Mouse (Mus musculus): ENCODE results near the gene Gm9857.

Gm9857 gene

GRCm38 (mm10) chr3:108940001-108940633 lies at the start of gene Gm9857:
Gene Gm9857 (minus strand): TSS chr3:108940445.
- DNase-seq (ENCODE audit: low spot score in 2 of 2): peak in 1 of 2 experiments; percentile 24

DNA sequence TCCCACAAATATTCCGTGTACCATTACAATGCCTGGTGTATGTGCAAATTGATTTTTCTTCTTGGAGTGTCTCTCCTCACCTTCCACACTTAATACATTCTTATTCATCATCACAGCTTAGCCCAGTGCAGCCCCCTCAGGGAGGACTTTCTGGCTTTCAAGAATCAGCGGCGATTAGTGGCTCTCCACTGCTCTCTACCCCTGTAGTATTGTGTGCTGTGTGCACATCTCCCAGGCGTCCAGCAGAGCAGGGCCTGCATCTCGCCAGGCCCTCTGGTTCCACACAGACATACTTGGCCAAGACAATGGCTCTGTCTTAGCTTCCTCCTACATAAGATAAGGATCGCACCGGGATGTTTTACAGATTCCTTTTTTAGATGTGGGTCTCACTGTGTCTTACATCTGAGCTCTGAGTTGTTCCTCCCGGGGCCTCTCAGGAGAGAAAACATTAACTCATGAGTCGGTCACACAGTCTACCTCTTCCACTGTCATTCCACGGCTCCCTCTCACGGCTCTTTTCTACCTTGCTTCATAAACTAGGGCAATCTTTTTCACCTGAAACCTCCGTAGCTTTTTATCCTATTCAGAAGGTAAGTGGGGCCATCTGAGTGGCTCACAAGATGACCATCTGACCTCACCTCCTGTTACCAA lies 46.9 kb upstream of the Gm9857 start:
- no peak for DNase-seq (ENCODE audit: low spot score in 2 of 2)

DNA sequence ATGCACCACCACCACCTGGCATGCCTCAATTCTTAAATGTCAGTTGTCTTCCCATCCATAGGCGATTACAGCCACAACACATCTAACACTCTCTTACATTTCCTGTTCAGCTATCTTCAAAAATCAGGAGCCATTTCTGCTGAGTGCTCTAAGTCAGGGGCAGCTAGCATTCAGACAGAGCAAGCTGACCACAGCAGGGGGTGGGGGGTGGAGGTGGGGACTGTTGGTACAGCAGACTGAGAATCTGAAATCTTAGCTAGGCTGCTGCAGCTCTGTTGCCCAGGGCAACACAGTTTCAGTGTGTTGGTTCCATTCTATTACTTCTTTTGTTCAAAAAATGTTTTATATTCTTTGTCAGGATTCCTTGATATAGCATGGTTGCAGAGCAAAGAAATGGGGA lies 46.3 kb upstream of the Gm9857 start:
- peak in 1 of 2 experiments; percentile 18 for DNase-seq (ENCODE audit: low spot score in 2 of 2)

DNA sequence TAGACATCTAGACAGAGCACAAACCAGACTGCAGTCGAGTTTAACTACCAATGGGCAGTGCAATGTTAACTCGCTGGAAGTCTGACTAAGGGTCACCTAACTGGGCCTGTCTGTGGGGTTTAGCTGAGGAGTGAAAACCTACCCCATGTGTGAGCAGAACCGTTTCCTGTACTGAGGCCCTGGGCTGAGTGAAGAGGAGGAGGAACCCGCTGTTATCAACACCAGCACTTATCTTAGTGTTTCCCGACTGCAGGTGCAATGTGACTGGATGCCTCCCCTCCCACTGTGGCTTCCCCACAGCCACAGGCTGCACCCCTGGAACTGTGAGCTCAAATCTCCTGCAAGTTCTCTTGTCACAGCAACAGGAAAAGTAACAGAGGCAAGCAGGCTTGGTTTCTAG lies 43.7 kb upstream of the Gm9857 start:
- no peak for DNase-seq (ENCODE audit: low spot score in 2 of 2)

GRCm38 (mm10) chr3:108981946-108982345 lies 41.7 kb upstream of the Gm9857 start:
- no peak for DNase-seq (ENCODE audit: low spot score in 2 of 2)

GRCm38 (mm10) chr3:108977340-108978030 lies 37.2 kb upstream of the Gm9857 start:
- no peak for DNase-seq (ENCODE audit: low spot score in 2 of 2)

DNA sequence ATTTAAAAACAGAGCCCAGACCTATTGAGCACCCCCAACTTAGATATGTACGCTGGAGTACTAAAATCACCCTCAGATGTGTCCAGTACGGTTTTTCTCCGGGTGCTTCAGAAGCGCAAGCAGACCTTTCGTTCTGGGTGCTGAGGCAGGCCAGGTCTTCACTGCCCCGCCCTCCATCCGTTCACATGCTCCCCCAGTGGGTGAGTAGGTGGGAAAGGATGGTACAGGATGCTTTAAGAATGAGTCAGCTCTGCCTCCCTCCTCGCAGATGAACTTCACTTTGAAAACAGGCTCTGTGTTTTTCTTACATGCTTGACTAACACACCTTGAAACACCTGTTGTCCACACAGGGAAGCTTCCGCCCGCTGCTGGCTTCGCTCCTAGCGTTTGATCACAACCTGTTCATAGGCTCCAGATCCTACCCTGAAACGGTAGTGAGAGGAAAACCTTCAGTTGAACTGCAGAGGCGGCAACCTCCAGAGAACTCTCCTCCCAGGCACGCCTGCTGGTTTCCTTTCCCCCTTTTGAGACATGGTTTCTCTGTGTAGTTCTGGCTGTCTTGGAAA lies 34.8 kb upstream of the Gm9857 start:
- DNase-seq (ENCODE audit: low spot score in 2 of 2): no peak

- no peak for DNase-seq (ENCODE audit: low spot score in 2 of 2)
These were observed 33.9 kb upstream of the Gm9857 start for GRCm38 (mm10) chr3:108973980-108974660.

DNA sequence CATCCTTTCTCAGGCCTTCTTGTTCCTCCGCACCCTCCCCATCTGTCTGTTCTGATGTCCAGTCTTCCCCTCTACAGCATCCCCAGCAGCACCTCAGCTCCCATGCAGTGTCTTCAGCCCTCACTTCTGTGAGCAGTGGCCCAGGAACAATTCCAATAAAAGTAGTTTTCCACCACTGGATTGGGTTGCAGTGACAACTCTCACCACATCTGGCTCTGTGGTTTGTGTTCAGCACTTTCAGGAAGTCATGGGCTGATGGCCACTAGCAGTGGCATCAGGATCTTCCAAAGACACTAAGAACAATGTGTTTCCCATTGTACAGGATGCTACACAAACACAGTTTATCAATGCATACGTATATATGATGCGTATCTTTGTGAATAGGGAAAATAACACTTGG lies 25.8 kb upstream of the Gm9857 start:
- no peak for DNase-seq (ENCODE audit: low spot score in 2 of 2)

- no peak for DNase-seq (ENCODE audit: low spot score in 2 of 2)
These were observed 24.3 kb upstream of the Gm9857 start for GRCm38 (mm10) chr3:108964361-108965044.

- DNase-seq (ENCODE audit: low spot score in 2 of 2): no peak
These were observed 23.5 kb upstream of the Gm9857 start for GRCm38 (mm10) chr3:108963776-108964175.

- no peak for DNase-seq (ENCODE audit: low spot score in 2 of 2)
These were observed 23.0 kb upstream of the Gm9857 start for GRCm38 (mm10) chr3:108963278-108963677.

- no peak for DNase-seq (ENCODE audit: low spot score in 2 of 2)
These were observed 21.4 kb upstream of the Gm9857 start for GRCm38 (mm10) chr3:108961655-108962054.

DNA sequence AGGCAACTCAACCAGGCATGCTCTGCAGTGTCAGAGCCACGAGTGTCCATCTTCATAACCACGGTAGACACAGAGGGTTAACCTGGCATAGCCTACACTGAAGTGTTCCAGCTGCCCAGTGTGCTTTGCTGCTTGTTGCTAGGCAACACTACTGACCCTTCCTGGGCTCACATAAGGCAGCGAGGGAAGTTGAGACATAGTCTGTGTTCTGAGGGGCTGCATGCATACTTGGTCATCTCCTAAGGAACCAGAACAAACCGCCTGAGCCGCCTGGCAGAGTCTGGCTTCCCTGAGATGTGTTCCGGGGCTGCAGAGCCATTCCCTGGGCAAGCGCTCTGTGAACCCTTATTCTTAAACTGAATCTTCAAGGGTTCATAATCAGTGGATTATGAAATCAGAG lies 21.0 kb upstream of the Gm9857 start:
- peak in 1 of 2 experiments; percentile 44 for DNase-seq (ENCODE audit: low spot score in 2 of 2)

DNA sequence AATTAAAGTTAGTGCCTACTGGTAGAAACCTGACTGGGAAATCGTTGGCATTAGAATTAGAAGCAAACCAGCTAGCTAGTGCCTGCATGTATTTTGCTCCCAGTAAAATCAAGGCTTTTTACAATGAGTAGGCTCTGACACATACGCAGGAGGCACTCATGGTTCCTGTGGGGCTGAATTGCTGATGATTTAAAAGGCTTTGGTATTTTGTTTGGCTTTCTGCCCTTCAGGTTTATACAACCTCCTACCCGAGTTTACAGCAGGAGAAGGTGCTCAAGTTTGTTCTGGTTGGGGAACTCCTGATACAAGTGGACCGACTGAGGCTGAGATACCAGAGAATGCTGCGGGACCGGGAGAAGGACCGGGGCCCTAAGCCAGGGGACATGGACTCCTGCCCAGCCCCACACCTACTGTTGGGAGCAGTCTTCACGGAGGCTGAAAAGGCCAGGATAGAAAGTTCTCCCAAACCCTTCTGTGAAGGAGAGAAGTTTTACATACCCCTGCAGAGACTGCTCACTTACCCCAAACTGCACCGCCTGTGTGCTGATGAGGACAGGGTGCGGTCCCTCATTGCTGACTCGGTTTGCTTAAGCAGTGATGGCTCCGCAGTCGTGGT lies 19.5 kb upstream of the Gm9857 start:
- no peak for DNase-seq (ENCODE audit: low spot score in 2 of 2)

DNA sequence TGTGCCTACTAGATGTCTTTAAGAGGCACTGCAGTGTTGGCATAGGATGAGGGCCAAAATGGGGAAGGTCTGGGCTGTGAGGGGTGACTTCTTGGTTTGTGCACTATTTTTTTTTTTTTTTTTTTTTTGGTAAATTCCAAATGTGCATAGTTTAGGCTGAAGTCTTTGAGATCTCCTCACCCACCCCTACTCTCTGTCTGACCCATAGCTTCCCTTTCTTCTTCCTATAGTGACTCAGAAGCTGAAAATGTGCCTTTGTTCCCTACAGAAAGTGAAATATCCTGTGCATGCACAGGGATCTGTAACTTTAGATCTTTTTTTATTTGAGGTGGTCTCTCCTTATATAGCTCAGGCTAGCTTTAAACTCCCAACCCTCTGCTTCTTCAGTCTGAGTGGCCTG lies 17.7 kb upstream of the Gm9857 start:
- DNase-seq (ENCODE audit: low spot score in 2 of 2): no peak

- DNase-seq (ENCODE audit: low spot score in 2 of 2): no peak
These were observed 751 bp upstream of the Gm9857 start for GRCm38 (mm10) chr3:108940996-108941395.

DNA sequence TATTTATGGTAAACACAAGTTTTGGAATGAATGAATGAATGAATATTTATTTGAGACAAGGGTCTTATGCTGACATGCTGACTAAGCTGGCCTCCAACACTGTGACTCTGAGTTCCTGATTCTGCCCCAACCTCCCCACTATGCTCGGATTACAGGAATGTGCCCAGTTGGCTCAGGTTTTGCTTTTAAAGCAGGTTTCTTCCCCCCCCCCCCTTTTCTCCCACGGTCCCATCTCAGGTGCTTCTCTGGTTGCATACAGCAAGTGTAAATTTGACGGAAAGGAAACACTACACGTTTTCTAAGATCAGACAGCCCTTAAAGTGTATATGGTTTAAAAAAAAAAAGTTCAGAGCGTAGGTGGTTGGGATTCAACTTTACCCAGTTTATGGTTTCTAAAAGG lies 672 bp downstream of the Gm9857 start, which contains the start of gene Henmt1:
Henmt1 (plus strand) TSS at position 301 of the 400 bp plus-strand sequence.
- DNase-seq (ENCODE audit: low spot score in 2 of 2): no peak

DNA sequence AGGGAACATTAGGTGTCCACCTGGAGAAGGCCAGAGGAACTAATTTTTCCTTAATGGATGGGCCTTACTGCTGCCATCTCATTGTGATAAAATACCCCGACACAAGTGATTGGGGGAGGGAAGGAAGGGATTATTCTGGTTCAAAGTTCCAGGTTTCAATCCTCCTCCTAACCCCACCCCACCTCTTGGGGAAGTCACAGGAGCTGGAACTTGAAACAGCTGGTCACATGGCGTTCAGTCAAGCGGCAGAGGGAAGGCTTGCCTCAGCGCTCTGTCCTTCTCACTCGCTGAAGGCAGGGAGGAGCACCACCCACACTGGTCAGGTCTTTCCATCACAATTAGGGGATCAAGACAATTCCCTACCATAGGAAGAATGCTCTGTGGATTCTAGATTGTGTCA lies 1.6 kb downstream of the Gm9857 start:
- DNase-seq (ENCODE audit: low spot score in 2 of 2): no peak

DNA sequence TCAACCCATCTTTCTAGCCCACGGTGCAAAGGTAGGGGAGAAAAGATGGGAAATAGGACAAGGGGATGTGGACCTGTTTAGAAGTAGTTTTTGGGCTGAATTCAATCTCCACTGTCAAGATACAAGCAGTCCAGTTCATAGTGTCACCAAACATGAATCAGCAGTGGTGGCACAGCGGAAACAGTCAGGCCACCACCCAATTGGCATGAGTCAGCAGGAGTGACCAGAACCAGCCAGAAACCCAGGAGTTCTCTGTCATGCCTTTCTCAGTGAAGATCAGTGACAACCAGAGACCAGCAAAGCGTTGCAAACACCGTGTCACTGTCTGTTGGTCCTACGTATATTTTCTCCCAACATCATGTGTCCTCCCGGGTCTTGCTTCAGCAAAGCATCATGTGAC lies 6.7 kb downstream of the Gm9857 start:
- no peak for DNase-seq (ENCODE audit: low spot score in 2 of 2)

DNA sequence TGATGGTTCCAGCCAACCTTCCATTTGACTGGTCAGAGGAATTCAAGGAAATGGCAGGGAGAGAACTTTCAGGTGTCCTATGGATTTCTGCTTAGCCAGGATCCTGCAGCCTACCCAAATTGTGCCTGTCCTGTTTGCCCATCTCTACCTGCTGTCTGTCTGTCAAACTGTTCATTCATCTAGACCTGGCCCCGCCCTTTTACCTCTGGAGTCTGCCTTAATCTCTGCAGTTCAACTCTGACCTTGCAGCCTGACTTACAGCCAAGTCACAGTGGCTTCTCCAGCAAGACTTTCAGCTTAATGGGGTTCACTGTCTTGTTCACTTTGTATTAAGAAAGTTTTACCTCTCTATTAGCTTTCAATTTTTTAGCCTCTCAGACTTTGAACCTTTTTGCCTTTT lies 13.9 kb downstream of the Gm9857 start:
- DNase-seq (ENCODE audit: low spot score in 2 of 2): no peak
